Mouse (Mus musculus) T-helper 2 cell (primary cell): ENCODE measurements at regions not wholly inside any gene's neighbourhood (a gene's known extent, or its start where the extent isn't known, plus 50 kb on each side); places are given as distances from the start of the nearest gene placed in this dataset.

Experiments
- in situ Hi-C: fragments of 300-600 bp; cut with MboI, MseI; formaldehyde crosslinking; loops from one replicate; pipeline ENCODE4 v1.15.1; 2025; ENCODE audit warnings: high pct_unique_total_duplicates

DNA sequence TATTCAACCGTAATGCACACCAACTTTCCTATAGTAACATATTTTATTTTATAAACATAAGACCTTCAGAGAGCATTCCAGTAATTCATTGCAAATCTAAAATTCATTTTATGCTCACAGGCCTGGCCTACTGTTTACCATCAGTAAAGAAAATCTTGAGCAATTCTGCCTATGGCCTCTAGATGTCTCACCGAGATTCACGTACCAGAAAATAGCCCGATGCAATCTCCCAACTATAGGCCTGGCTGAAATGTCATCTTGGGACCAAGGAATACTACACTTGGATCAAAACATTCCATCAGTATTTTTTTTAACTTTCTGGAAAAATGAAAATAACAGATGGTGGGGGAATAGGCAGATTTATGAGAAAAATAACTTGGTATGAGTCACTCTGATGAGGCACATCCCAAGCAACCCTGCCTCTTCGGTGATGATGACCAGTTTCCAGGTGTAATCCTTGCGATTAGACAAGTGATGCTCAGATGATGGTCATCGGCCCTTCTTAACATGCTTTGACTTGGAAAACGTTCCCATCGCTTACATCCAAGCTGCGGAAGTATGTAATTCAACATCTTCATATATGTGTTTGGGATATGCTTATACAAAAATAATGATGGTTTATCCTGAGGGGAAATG is 439.9 kb downstream of the Nyap2 start:
- in situ Hi-C loops = no loop called here

DNA sequence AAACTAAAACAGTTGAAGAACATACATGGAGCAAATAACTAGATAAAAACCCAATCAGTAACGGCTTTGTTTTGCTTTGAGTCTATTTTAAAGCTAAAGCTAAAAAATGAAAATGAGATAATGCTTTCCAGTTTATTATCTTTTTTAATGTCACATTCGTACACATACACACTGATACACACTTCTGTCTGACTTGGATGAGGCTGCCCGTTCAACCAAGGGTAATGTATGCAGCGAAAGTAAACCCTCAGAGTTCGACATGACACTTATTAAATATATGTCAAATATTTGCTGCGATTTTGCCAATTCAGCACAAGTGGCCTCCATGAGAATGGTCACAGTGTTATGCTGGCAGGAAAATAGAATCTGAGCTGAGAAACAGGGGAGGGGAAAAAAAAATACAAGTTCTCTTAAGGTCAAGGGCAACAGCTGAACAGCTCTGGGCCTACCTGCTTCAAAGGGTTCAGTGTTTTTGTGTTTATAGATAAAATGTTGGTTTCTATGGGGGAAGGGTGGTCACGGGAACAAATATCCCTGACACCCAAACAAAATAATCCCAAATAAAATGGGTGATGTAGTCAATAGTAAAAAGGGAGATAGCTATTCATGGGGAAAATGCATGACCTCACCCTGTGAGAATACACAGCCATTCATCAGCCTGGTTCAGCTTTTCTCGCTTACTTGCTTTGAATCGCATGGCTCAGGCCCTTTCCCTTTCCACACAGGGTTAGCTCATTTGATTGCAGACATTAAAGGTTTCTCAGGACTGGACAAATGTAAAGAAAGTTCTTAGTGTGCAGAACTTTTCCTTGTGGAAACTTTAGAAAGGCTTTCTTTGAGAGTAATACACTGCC is 443.9 kb downstream of the Nyap2 start:
- in situ Hi-C loops = loop anchor here (10.0 kb wide), 1 partner anchor 774 kb away; the partner anchor contains the start of gene Irs1

DNA sequence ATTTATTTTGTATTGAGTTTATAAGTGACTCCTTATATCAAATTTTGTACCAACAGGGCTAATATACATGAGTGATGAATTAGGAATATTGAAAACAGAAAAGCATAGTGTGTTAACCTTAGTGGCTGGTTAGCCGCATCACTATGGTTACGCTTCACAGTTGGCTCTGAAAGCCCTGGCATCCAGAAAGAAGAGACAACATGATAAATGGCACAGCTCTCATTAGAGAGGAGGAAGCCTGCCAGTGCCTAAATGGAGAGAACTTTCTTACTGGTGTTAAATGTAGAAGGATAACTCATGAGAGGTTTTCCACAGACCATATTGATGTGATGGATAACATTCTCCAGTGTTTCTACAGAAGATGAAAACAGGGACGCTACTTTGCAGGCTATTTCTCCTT is 446.2 kb downstream of the Nyap2 start:
- in situ Hi-C loops = loop anchor here (10.0 kb wide), 1 partner anchor 772 kb away; the partner anchor contains the start of gene Irs1

DNA sequence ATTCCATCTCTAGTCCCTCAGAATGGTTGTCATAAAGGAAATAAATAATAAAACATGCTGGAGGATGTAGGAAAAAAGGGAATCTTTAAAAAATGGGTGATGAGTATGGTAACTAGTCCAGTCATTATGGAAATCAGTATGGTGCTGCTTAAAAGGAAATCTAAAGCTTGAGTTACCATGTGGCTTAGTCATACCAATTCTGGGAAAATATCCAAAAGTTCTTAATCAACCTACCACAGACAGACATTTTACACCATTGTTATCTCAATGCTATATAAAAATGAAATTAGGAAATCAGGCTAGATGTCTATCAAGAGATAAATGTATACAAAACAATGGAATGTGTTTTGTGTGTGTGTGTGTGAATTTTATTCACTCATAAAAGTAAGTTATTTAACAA is 449.1 kb downstream of the Nyap2 start:
- in situ Hi-C loops = loop anchor here (10.0 kb wide), 1 partner anchor 769 kb away; the partner anchor contains the start of gene Irs1

DNA sequence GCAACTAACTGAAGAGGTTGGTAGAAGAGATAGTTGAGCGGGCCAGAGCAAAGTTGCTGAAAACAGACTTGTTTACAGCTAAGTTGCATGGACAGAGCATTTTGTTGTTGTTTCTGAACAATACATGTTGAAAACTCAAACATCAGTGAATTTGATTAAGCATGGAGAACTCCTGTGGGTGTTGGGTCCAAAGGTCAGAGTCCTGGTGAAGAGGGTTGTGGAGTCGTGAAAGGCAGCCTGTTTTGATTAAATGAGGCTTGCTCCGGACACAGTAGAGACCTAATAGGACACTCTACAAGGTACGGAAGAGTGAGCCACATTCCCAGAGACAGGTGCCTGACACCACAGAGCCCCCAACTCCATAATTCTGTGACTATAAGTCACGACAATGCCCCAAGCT is 461.1 kb downstream of the Nyap2 start:
- in situ Hi-C loops = no loop called here

DNA sequence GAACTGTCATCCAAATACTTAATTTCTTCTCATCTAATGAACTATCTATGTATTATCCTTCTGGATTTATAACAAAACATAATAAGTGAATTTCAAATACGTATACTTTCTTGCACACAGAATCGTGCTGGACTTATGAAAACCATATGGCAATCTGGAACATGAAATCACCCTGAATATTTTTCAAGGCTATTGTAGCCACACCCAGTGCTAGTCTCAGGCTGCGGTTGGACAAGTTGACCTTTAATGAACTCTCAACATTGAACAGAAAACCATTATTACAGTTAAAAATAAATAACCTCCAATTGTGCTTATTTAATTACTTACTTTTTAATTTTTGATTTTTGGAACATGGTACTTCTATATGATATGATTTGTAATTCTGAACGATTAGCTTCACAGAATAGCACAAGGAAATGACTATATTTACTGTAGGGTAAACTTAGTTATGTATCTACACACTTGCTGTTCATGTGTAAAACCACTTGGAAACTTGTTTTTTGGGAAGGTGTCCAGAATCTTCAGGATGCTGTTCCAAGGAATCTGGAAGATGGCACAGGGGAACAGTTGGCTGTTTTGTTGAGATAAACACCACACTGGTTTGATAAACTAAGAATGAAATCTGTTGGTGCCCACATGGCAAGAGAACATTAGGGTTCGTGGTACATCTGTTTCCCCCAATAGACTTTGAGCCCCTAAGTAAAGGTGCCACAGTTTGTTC is 463.0 kb downstream of the Nyap2 start:
- in situ Hi-C loops = no loop called here

DNA sequence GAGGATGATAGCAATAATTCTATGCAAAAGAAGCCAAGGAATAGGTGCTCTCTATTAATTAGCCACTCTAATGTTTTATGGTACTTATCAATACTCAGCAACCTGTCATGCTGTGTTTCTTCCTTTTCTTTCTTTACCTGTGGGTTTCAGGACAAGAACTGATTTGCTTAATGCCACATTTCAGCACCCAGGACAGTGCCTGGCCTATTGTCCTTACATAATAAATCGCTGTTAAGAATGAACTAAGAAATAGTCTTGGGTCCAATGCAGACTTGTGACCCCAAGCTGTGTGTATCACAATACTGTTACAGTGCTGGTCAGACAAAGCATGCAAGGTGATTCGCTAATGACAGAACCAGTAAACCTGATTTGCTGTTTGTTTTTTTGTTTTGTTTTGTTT is 472.2 kb downstream of the Nyap2 start:
- in situ Hi-C loops = no loop called here

DNA sequence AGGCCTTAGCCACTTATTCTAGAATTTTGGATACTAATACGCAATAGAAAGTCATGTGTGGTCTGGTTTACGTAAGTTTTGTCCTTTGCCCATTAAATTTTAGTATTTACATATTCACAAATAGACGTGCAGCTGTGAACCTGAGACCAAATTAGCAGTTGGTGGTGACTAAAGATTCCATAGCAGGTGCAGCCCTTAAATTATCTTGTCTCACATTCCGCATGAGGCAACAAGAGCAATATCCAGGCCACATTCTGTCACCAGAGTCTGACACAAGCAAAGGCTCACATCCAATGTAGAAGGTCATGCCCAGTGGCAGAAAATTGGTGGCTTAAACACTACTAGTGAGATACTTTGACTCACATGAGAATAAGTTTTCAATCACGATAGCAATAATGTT is 473.0 kb downstream of the Nyap2 start:
- in situ Hi-C loops = no loop called here

DNA sequence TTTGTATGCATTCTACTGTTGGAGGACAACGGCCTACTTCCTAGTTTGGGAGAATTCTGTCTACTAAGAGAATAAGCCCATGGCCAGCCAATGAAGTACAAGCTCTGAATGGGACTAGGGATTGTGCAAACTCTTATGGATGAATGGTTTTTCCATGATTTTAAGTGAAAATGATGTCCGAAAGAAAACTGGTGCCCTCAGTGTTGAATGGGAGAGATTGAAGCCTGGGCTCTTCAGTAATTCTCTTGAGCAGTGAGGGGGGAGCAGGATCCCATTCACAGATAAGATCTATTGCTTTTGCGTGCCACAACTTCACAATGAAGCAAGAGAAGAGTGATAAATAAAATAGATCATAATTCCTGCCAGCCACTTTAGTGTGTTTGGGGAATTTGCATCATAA is 476.0 kb downstream of the Nyap2 start:
- in situ Hi-C loops = no loop called here

DNA sequence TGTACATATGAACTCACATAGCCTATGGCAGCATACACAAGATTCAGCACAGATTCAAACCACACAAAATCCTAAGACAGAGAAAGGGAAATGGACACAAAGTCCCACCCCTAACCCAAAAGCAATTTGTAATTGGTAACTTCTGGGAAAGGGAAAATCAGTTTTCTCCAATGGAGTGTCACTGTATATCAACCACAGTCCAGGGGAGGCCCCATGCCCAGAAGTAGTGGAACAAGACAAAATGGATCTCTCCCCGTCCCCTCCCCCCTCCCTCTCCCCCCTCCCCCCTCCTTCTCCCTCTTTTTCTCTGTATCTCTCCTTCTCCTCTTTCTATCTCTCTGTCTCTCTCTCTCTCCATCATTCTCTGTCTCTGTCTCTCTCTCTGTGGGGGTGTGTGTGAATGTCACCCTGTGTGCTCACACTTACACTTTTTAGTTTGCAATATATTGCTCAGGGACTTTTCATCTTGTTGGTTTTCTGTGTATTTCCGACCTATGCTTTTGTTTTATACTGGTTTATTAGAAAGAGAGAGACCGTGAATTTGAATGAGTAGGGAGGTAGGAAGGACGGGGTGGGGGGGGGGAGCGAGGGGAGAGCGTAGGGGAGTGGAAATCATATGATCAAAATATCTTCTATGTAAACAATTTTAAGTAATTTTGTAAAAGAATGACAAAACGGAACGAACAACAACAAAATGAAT is 500.4 kb downstream of the Nyap2 start:
- in situ Hi-C loops = no loop called here

DNA sequence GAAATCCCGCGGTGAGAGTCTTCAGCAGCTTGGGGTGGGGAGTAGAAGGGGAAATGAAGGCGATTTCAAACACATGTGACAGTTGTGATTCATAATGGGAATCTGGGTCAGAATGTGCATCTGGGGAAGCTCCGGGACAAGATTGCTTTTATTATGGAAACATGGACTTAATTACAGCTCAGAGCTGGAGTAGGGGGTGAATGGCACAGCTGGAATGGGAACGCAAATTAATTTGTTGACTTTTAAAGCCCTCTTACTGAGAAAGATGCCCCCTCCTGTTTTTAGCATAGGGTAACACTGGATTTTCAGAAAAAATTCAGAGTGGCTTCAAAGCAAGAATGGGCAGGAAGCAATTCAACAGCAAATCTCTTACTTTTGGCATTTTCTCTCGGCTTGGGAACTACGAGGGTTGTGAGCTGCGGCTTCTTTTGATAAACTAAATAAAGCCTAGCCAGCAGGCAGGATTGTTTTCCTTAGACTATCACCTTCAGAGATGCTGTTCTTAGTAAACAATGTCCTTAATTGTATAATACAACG is 501.0 kb downstream of the Nyap2 start:
- in situ Hi-C loops = no loop called here

DNA sequence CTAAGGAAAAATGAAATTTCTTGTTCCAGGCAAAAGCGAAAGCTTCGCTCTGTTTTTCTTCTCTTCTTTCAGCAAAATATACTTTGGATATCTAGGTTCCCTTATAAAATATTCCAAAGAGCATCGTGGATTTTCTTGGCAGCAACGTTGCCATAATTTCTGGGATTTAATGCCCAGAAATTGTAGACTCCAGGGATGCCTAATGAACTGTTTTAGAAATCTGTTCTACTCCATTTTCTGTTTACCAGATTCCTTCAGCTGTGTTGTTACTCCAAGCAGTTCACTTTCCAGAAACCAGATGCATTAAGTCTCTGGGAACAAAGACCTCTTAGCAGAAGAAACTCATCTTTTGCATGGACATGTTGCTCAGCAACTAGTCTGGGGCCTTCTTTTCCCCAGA is 504.5 kb downstream of the Nyap2 start:
- in situ Hi-C loops = no loop called here

DNA sequence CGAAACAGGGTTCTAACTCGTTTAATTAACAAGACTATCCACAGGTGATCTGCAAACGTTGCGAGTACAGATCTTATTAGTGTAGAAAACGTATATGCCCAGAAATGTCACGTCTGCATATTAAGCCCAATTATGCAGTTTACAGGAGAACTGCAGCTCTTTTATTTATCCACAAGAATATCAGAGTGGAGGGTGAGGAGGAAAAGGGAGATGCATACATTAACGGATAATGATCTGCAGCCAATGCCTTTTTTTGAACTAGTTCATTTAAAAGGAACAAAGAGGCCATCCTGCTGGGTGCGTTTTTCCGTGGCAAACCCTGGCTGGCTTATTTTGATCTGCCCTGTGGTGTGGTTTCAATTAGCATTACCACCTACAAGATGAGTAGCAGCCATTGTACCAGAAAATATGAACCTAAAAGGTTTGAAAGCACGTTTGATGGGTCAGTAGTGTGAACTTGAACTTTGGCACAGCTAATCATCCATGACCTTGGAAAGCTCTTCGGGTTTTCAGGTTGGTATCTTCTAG is 511.1 kb downstream of the Nyap2 start:
- in situ Hi-C loops = no loop called here

DNA sequence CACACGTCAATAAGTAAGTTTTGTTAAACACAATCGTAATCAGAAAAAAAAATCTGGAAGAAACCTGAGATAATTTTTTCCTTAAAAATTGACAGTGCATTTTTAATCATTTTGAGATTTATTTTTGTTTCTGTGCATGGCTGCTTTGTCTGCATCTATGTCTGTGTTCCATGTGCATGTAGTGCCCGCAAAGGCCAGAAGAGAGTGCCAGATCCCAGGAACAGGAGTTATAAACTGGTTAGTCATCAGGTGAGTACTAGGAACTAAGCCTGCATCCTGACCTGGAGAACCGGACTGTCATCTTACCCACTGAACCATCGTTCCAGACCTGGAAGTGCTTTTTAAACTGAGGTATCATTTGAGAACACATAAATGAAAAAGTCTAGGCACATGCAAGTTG is 514.9 kb downstream of the Nyap2 start:
- in situ Hi-C loops = loop anchor here (10.0 kb wide), 1 partner anchor 513 kb away; no protein-coding TSS in a partner anchor

DNA sequence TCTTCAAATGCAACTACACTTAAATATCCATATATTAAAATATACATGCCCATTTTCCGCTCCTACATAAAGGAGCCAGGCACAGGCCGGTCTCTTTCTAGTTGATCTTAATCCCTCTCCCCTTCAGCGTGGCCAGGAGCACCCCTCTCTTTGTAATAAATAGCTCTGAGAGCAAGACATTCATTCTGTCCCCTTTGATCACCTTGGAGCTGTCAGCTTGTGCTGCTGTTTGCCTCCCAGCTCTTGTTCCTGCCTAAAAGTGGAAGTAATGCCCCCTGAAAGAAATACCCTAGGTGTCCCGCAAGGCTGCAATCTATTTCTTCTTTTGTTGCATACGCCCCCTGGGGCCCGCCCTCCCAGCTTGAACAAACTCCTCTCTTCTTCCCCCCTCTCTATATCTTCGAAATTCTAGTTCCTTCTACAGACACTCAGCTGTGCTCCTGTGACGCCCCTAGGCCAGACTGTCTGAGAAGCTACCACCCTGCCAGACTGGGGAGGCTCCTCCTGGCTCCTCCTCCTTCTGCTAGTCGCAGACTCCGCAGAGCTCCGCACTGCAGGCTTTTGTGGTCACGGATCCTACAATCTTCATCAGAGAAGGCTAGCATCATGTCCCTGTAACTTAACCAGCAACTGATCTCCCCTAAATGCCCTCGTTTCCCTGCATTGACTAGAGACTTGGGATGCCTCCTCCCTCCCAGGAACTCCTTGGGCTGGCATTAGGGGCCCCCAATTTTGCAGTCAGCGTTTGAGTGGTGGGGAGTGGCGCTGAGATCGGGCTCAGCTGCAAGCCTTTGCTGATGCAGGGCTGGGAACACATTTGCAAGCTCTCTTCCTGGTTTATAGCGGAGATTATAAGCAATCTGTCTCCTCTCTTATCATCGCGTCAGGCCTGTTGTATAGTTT is 516.8 kb downstream of the Nyap2 start:
- in situ Hi-C loops = loop anchor here (10.0 kb wide), 1 partner anchor 511 kb away; no protein-coding TSS in a partner anchor

DNA sequence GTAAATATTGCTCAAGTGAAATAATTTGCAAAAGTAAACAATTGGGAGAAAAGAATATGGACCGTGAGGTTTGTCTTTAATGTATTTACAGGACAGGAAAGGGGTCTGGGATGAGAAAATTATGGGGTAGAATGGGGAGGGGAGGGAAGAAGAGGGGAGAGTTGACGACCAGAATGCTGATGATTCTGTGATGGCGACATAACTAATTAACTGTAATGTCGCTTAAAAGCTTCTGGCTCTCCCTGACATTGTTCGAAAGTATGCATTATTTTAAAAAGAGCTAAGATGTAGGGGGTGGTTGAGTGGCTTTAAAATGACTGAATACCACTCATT is 517.4 kb downstream of the Nyap2 start:
- in situ Hi-C loops = loop anchor here (10.0 kb wide), 1 partner anchor 511 kb away; no protein-coding TSS in a partner anchor

DNA sequence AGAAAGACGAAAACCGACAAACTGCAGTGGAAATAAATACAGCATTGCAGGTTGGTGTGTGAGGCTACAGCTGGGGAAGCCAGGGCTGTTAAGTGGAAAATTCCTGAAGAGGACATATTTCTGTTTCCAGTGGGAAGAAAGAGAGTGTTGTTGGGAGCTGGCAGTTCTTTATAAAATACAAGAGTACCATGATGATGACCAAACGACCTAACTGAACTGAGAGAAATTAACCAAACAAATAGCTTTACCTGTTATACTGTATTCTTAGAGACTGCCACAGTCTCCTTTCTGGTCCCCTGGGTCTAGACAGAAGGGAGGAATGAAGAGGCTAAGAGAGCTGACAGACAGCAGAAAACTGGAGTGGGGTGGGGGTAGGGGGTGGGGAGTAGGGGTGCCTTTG is 517.9 kb downstream of the Nyap2 start:
- in situ Hi-C loops = loop anchor here (10.0 kb wide), 1 partner anchor 510 kb away; no protein-coding TSS in a partner anchor

DNA sequence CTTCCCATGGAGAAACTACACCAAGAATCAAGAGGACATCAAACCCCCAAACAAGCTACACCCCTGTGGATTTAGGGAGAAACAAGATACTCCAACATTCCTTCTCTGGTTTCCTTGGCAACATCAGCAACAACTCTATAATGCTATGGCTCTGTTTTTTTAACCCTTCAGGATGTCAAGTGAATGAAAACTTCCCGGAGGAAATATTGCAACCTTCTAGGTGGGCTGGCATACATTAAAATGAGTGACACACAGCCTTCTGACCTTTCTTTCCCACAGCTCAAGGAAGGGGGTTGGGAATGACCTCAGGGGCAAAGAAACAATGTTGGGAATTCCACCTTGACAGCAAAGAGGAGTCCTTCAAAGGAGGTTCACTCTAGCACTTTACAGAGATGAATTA is 532.0 kb downstream of the Nyap2 start:
- in situ Hi-C loops = no loop called here

DNA sequence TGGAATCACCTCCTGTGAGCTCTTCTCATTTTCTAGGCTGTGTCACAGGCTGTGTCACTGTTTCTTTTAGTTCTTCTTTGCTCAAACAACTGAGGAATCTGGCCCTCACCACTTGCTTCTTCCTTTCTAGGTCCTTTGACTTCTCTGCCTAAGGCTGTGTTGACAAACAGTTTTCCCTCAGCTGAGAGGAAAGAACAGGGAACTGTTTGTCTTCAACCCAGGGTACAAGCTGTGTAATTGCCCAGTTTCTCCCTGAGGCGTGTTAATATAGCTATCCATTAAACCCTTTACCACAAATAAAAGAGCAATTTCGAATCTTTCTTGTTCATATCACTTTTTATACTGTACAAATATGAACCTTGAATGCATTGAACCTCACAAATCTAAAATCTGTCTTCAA is 542.1 kb downstream of the Nyap2 start:
- in situ Hi-C loops = no loop called here

DNA sequence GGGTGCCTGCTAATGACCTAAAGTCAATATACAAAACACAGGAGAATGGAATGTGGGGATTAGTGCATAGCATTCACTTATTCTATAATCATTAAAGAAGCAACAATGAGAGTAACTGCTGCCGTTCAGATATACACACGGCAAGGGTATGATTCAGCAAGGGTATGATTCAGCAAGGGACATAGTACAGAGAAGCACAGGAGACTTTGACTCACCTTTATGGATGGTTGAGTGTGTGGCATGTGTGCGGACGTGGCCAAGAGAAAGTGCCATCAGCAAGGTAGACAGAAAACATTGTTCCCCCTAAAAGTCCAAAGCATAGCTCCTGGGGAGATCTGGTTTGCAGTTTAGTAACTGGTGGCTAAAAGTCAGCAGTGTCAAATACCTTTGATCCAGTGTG is 547.4 kb downstream of the Nyap2 start:
- in situ Hi-C loops = no loop called here
